Mouse (Mus musculus) cerebellum, adult 2 months (tissue): ENCODE measurements around the gene Pde1c. TPM values are rescaled to one million over a fixed set of nuclear protein-coding genes. Genes with fewer than 3 reads are reported as not detected.
A peak's percentile ranks its signal among the peaks of the same experiment; 100 is the strongest.

ENCODE experiments used
- DNase-seq, 2 experiments: peaks; one replicate each; pipeline ENCODE4 v3.0.0; 2021
- H3K27ac ChIP-seq: fragments of 200-500 bp; 2 replicates; pipeline ENCODE4 v1.5.1; 2012; ENCODE audit warnings: low read length, control low read depth, inconsistent platforms; ENCODE audit not compliant: insufficient read depth
- H3K27me3 ChIP-seq: fragments of 200-500 bp; 2 replicates; pipeline ENCODE4 v1.6.1; 2012; ENCODE audit warnings: inconsistent platforms, mild to moderate bottlenecking, low read length, moderate library complexity; ENCODE audit not compliant: control insufficient read depth, insufficient read depth
- H3K4me1 ChIP-seq: fragments of 200-500 bp; 2 replicates; pipeline ENCODE4 v1.6.1; 2011; ENCODE audit warnings: low read length; ENCODE audit not compliant: control insufficient read depth, insufficient read depth
- H3K4me3 ChIP-seq: fragments of 200-500 bp; replicated peaks from 2 replicates; pipeline ENCODE3; 2011; ENCODE audit warnings: mild to moderate bottlenecking, low read depth, low read length, control low read depth; ENCODE audit not compliant: insufficient read depth
- CTCF ChIP-seq: fragments of 200-500 bp; IDR thresholded peaks from 2 replicates; pipeline ENCODE4 v1.5.1; 2011; ENCODE audit warnings: low read depth, mild to moderate bottlenecking, control low read depth, low read length, moderate library complexity, borderline replicate concordance; ENCODE audit not compliant: insufficient read depth
- POLR2A ChIP-seq: fragments of 200-500 bp; IDR thresholded peaks from 2 replicates; pipeline ENCODE4 v1.6.1; 2011; ENCODE audit warnings: low read length, control low read depth, borderline replicate concordance; ENCODE audit not compliant: insufficient read depth
- WGBS: fragments of 180-500 bp; shearing (Covaris S2); methylation state at CpG from one replicate; pipeline ENCODE4 v1.1.7; 2018; 5-methylcytosine and 5-hydroxymethylcytosine counted together
- polyA plus RNA-seq: library from polyadenylated mRNA; depleted of rRNA; stranded (reverse); fragments of >200 nt; gene quantifications from 2 replicates; pipeline ENCODE4 v1.2.3, GENCODE M21; 2012; rRNA removed

Gene Pde1c
- polyA plus RNA-seq, 1 experiment = 29.9 TPM

DNA sequence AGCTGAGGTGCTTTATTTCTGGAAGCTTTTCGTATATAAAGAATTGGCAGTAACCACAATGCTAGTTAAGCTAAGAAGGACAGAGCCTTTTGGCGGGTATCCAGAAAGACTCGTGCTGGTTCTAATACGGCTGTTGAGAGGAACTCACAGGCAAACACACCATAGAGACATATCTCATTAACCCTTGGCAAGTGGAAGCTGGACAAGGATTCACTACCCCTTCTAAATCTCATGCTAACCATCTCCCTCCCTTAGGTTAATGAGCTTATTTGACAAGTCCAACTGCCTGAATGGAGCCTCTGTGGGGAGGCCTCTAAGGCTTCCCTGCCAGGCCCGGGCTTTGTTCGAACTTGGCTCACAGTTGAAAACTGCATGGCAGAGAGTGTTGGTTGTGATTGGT, 541.6 kb downstream of the Pde1c start:
- no peak overlapping the region for H3K27ac ChIP-seq
- H3K4me1 ChIP-seq = no peaks in the 10 kb centered on the region
- TF ChIP-seq CTCF (no peak), POLR2A (no peak)
- H3K4me3 ChIP-seq = no peak overlapping the region
- 13% methylated on average over 6 of the region's 6 CpGs for WGBS
- peak in 1 of 2 experiments; percentile 9 for DNase-seq
- H3K27me3 ChIP-seq = no peaks in the 10 kb centered on the region

DNA sequence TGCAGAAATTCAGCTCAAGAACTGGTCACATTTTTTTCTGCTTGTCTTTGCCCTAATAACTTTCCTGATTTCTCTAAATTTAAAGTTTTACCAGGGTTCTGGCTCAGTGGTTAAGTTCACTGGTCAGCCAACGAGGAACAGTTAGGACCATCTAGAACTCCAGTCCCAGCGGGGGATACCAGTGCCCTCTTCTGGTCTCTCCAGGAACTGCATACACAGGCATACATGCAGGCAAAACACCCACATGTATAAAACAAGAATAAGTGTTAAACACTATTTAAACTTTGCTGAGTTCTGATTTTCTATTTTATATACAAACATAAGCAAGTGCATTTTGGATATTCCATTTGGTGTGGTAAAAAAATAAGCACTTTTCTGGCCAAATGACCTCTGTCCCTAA, 543.4 kb downstream of the Pde1c start:
- WGBS = 66% methylated on average over 2 of the region's 2 CpGs
- no peak for TF ChIP-seq POLR2A
- peak; percentile 6; the same call in 1 of the 2 replicates for TF ChIP-seq CTCF

More for the DNA sequence above, 543.4 kb downstream of the Pde1c start:
- Histone ChIP-seq H3K27ac (no peak overlapping the region), H3K27me3 (no peaks in the 10 kb centered on the region), H3K4me1 (no peaks in the 10 kb centered on the region), H3K4me3 (no peak overlapping the region)
- no peak for DNase-seq

Other genes with a start within 250 kb of the Pde1c start
- gene Lsm5, start 135.6 kb upstream of the Pde1c start, polyA plus RNA-seq = 25.7 and 28.4 TPM in 2 replicates
- 20.8 and 21.2 TPM in 2 replicates for gene Avl9, start 145.8 kb upstream of the Pde1c start, polyA plus RNA-seq
- 34.4 and 35.6 TPM in 2 replicates for gene Kbtbd2, start 228.7 kb upstream of the Pde1c start, polyA plus RNA-seq